Mouse (Mus musculus): ENCODE data around the gene Ncor2.

The Ncor2 gene

GRCm38 (mm10) chr5:125195142-125195541, 16.1 kb upstream of the Ncor2 start:
- in situ Hi-C loops (cut with MboI; ENCODE audit: low pct_unique_long_range_greater_than_20kb in 1 of 2, low sequenced_read_pairs in 2 of 2, unreplicated experiment in 1 of 2), result no loop called here

GRCm38 (mm10) chr5:125193478-125194439, 14.7 kb upstream of the Ncor2 start:
- in situ Hi-C loops (cut with MboI; ENCODE audit: low pct_unique_long_range_greater_than_20kb in 1 of 2, low sequenced_read_pairs in 2 of 2, unreplicated experiment in 1 of 2), result loop anchor here in 1 of 2 experiments (5.0 kb wide), 1 partner anchor 71 kb away; no protein-coding TSS in a partner anchor

- in situ Hi-C loops (cut with MboI; ENCODE audit: low pct_unique_long_range_greater_than_20kb in 1 of 2, low sequenced_read_pairs in 2 of 2, unreplicated experiment in 1 of 2), result loop anchor here in 1 of 2 experiments (5.0 kb wide), 1 partner anchor 69 kb away; no protein-coding TSS in a partner anchor
Measured at GRCm38 (mm10) chr5:125191608-125192007, 12.6 kb upstream of the Ncor2 start.

GRCm38 (mm10) chr5:125190105-125190813, 11.2 kb upstream of the Ncor2 start:
- in situ Hi-C loops (cut with MboI; ENCODE audit: low pct_unique_long_range_greater_than_20kb in 1 of 2, low sequenced_read_pairs in 2 of 2, unreplicated experiment in 1 of 2), result loop anchor here in 1 of 2 experiments (5.0 kb wide), 1 partner anchor 68 kb away; no protein-coding TSS in a partner anchor

- in situ Hi-C loops (cut with MboI; ENCODE audit: low pct_unique_long_range_greater_than_20kb in 1 of 2, low sequenced_read_pairs in 2 of 2, unreplicated experiment in 1 of 2), result loop anchor here in 1 of 2 experiments (5.0 kb wide), 1 partner anchor 67 kb away; no protein-coding TSS in a partner anchor
Measured at GRCm38 (mm10) chr5:125189625-125190024, 10.6 kb upstream of the Ncor2 start.

GRCm38 (mm10) chr5:125188812-125189598, 10.0 kb upstream of the Ncor2 start:
- in situ Hi-C loops (cut with MboI; ENCODE audit: low pct_unique_long_range_greater_than_20kb in 1 of 2, low sequenced_read_pairs in 2 of 2, unreplicated experiment in 1 of 2), result no loop called here

GRCm38 (mm10) chr5:125184826-125185225, 5.8 kb upstream of the Ncor2 start:
- in situ Hi-C loops (cut with MboI; ENCODE audit: low pct_unique_long_range_greater_than_20kb in 1 of 2, low sequenced_read_pairs in 2 of 2, unreplicated experiment in 1 of 2), result no loop called here

GRCm38 (mm10) chr5:125183321-125184003, 4.4 kb upstream of the Ncor2 start:
- in situ Hi-C loops (cut with MboI; ENCODE audit: low pct_unique_long_range_greater_than_20kb in 1 of 2, low sequenced_read_pairs in 2 of 2, unreplicated experiment in 1 of 2), result no loop called here

- in situ Hi-C loops (cut with MboI; ENCODE audit: low pct_unique_long_range_greater_than_20kb in 1 of 2, low sequenced_read_pairs in 2 of 2, unreplicated experiment in 1 of 2), result no loop called here
Measured at GRCm38 (mm10) chr5:125180630-125181263, 1.7 kb upstream of the Ncor2 start.

- in situ Hi-C loops (cut with MboI; ENCODE audit: low pct_unique_long_range_greater_than_20kb in 1 of 2, low sequenced_read_pairs in 2 of 2, unreplicated experiment in 1 of 2), result no loop called here
Measured at GRCm38 (mm10) chr5:125179735-125180629, 963 bp upstream of the Ncor2 start.

- in situ Hi-C loops (cut with MboI; ENCODE audit: low pct_unique_long_range_greater_than_20kb in 1 of 2, low sequenced_read_pairs in 2 of 2, unreplicated experiment in 1 of 2), result no loop called here
Measured at GRCm38 (mm10) chr5:125178171-125179006, 630 bp downstream of the Ncor2 start.

- in situ Hi-C loops (cut with MboI; ENCODE audit: low pct_unique_long_range_greater_than_20kb in 1 of 2, low sequenced_read_pairs in 2 of 2, unreplicated experiment in 1 of 2), result no loop called here
Measured at GRCm38 (mm10) chr5:125177481-125178134, 1.4 kb downstream of the Ncor2 start.

GRCm38 (mm10) chr5:125176864-125177263, 2.2 kb downstream of the Ncor2 start:
- in situ Hi-C loops (cut with MboI; ENCODE audit: low pct_unique_long_range_greater_than_20kb in 1 of 2, low sequenced_read_pairs in 2 of 2, unreplicated experiment in 1 of 2), result no loop called here

- in situ Hi-C loops (cut with MboI; ENCODE audit: low pct_unique_long_range_greater_than_20kb in 1 of 2, low sequenced_read_pairs in 2 of 2, unreplicated experiment in 1 of 2), result no loop called here
Measured at GRCm38 (mm10) chr5:125176370-125176766, 2.7 kb downstream of the Ncor2 start.

GRCm38 (mm10) chr5:125175673-125176369, 3.2 kb downstream of the Ncor2 start:
- in situ Hi-C loops (cut with MboI; ENCODE audit: low pct_unique_long_range_greater_than_20kb in 1 of 2, low sequenced_read_pairs in 2 of 2, unreplicated experiment in 1 of 2), result no loop called here
